ENCODE assay signal across 11 mouse cellular contexts in the genomic region with DNA sequence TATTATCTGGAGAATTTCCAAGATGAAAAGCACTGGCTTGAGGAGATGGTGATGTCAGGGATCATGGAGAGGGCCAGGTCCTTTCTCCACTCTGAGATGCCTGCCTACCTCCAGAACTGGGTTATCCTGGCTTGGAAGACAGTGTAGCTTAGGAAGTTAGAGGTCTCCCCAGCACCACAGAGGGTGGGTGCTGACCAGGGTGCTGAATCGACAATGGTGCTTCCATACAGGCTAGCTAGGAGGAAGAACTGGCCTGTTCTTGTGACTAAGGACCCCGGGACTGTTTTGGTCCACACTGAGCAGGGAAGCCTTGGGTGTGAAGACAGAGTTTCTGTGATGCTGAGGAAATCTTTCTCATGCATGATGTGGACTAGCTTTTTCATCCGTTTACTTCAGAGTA. TPM values are rescaled to one million over a fixed set of nuclear protein-coding genes. Genes with fewer than 3 reads are reported as not detected.
A peak's percentile ranks its signal among the peaks of the same experiment; 100 is the strongest.
DNase-seq lines count a peak whose midpoint lies in the region; ATAC-seq and TF ChIP-seq lines count a peak whose summit lies in the region.
"Had no signal": no experiment of that assay in that cellular context is flagged by ENCODE, and none has a peak within 500 bp of the region (broad histone marks: within the 10 kb centered on the region; RNA-seq: fewer than 3 reads in every experiment).

No protein-coding gene starts in this region.

- peak; percentile 11 for DNase-seq in lung, postnatal 0 days (ENCODE audit: low spot score)
- DNase-seq in lung, adult 18-20 months, result no peak
- peak; percentile 73 for DNase-seq in NIH3T3 (ENCODE audit: low read depth)
- peak; percentile 35 for DNase-seq in embryo, embryonic 11.5 days (ENCODE audit: low read depth, low spot score)
- DNase-seq in forebrain, embryonic 10.5 days (ENCODE audit: extremely low spot score, low spot score), result no peak
- DNase-seq: cerebellum, adult 11 months; right cerebral cortex, postnatal 25 days had no signal

- no peak overlapping the region for H3K4me3 ChIP-seq in lung, postnatal 0 days (ENCODE audit: low read depth, low read length)
- H3K4me3 ChIP-seq in forebrain, embryonic 10.5 days, result no peak overlapping the region
- H3K4me3 ChIP-seq: heart, embryonic 15.5 days; liver, embryonic 15.5 days had no signal

- no peak overlapping the region for H3K9ac ChIP-seq in lung, postnatal 0 days (replicated peaks; ENCODE audit: low read depth)
- H3K9ac ChIP-seq: heart, embryonic 15.5 days; liver, embryonic 15.5 days had no signal

- H3K4me1 ChIP-seq in lung, postnatal 0 days (ENCODE audit: insufficient read depth, low read depth, low read length), result no peaks in the 10 kb centered on the region
- H3K4me1 ChIP-seq in forebrain, embryonic 10.5 days, result peaks cover 2% of the 10 kb centered on the region; the same call in 1 of the 2 replicates
- H3K4me1 ChIP-seq: heart, embryonic 15.5 days; liver, embryonic 15.5 days had no signal

- peaks cover 7% of the 10 kb centered on the region; the same call in 1 of the 2 replicates for H3K36me3 ChIP-seq in lung, postnatal 0 days (ENCODE audit: insufficient read depth, low read length)
- H3K36me3 ChIP-seq in forebrain, embryonic 10.5 days (replicated peaks), result peaks cover 35% of the 10 kb centered on the region

- ATAC-seq in lung, postnatal 0 days, result no peak
- peak; percentile 75 for ATAC-seq in megakaryocyte progenitor cell, adult 5-6 weeks (replicated peaks; ENCODE audit: poor library complexity)
- ATAC-seq in monocyte, adult 5-6 weeks (replicated peaks; ENCODE audit: insufficient number of reproducible peaks, low FRiP score, low TSS enrichment, poor library complexity, severe bottlenecking), result no peak

- no peak overlapping the region for H3K27ac ChIP-seq in lung, postnatal 0 days (ENCODE audit: low read length)
- no peak overlapping the region for H3K27ac ChIP-seq in forebrain, embryonic 10.5 days
- H3K27ac ChIP-seq: heart, embryonic 15.5 days; liver, embryonic 15.5 days had no signal

- no peaks in the 10 kb centered on the region for H3K9me3 ChIP-seq in lung, postnatal 0 days (ENCODE audit: low read length)
- H3K9me3 ChIP-seq in forebrain, embryonic 10.5 days, result no peaks in the 10 kb centered on the region
- H3K9me3 ChIP-seq: heart, embryonic 15.5 days; liver, embryonic 15.5 days had no signal

- 38% methylated on average over 3 of the region's 3 CpGs for WGBS in lung, postnatal 0 days
- WGBS in forebrain, embryonic 10.5 days, result 38% methylated on average over 3 of the region's 3 CpGs

- H3K27me3 ChIP-seq in lung, postnatal 0 days (replicated peaks; ENCODE audit: insufficient read depth, low read length), result no peaks in the 10 kb centered on the region
- no peaks in the 10 kb centered on the region for H3K27me3 ChIP-seq in forebrain, embryonic 10.5 days (ENCODE audit: poor library complexity, severe bottlenecking)
- H3K27me3 ChIP-seq: heart, embryonic 15.5 days; liver, embryonic 15.5 days had no signal

- TF ChIP-seq EP300 in lung, postnatal 0 days (IDR thresholded peaks at IDR 0.05), result no peak

- no peak overlapping the region for H3K4me2 ChIP-seq in lung, postnatal 0 days (replicated peaks; ENCODE audit: low read depth, low read length)
- H3K4me2 ChIP-seq: heart, embryonic 15.5 days; liver, embryonic 15.5 days had no signal

- TF ChIP-seq CTCF in lung, postnatal 0 days (IDR thresholded peaks at IDR 0.05), result no peak

RNA-seq across cellular contexts. Expression of gene Tmem74b, which starts 10.8 kb away (rescaled TPM):
- 0.57 and 0.63 TPM in 2 replicates for polyA plus RNA-seq in lung, postnatal 0 days (2015; fragmentation: Nextera tagmentation; extraction: Ambion mirVana)
- not detected in 2 replicates for total RNA-seq in megakaryocyte progenitor cell, adult 5-6 weeks (2015)
- total RNA-seq in megakaryocyte progenitor cell, adult 5-6 weeks (2017), result not detected in 2 replicates
- total RNA-seq in monocyte, adult 5-6 weeks (2017), result not detected in 3 replicates
- polyA plus RNA-seq in forebrain, embryonic 10.5 days (2016; fragmentation: Nextera tagmentation; extraction: Ambion mirVana), result 5.7 and 5.8 TPM in 2 replicates

RNA-seq across cellular contexts. Expression of gene Psmf1, which starts 31.3 kb away (rescaled TPM):
- 32.5 and 38.5 TPM in 2 replicates for polyA plus RNA-seq in lung, postnatal 0 days (2015; fragmentation: Nextera tagmentation; extraction: Ambion mirVana)
- 28.2 and 30.8 TPM in 2 replicates for total RNA-seq in megakaryocyte progenitor cell, adult 5-6 weeks (2015)
- total RNA-seq in megakaryocyte progenitor cell, adult 5-6 weeks (2017), result 11.6 and 14.5 TPM in 2 replicates
- total RNA-seq in monocyte, adult 5-6 weeks (2017), result 9.7 to 13.1 TPM (median 10.2 TPM) in 3 replicates
- 54.4 and 56.5 TPM in 2 replicates for polyA plus RNA-seq in forebrain, embryonic 10.5 days (2016; fragmentation: Nextera tagmentation; extraction: Ambion mirVana)

RNA-seq across cellular contexts. Expression of gene Rad21l, which starts 44.3 kb away (rescaled TPM):
- not detected in 2 replicates for polyA plus RNA-seq in lung, postnatal 0 days (2015; fragmentation: Nextera tagmentation; extraction: Ambion mirVana)
- not detected in 2 replicates for total RNA-seq in megakaryocyte progenitor cell, adult 5-6 weeks (2015)
- not detected in 2 replicates for total RNA-seq in megakaryocyte progenitor cell, adult 5-6 weeks (2017)
- not detected in 3 replicates for total RNA-seq in monocyte, adult 5-6 weeks (2017)
- polyA plus RNA-seq in forebrain, embryonic 10.5 days (2016; fragmentation: Nextera tagmentation; extraction: Ambion mirVana), result not detected in 2 replicates
- polyA plus RNA-seq: heart, embryonic 15.5 days; liver, embryonic 15.5 days had no signal

Comparison
In these comparisons a context has a peak if more than half of its experiments do, and no peak if none do; other contexts are left out.
1. DNase-seq: peak in lung, postnatal 0 days (single experiment), NIH3T3 (single experiment) and embryo, embryonic 11.5 days (single experiment); none in lung, adult 18-20 months (0 of 2) and forebrain, embryonic 10.5 days (single experiment).